Mouse (Mus musculus) thymus, adult 2 months (tissue): Measurements from ENCODE around the gene Hsd17b2.

Experiments used
- CTCF ChIP-seq: fragments of 200-500 bp; IDR thresholded peaks from 2 replicates; pipeline ENCODE4 v1.5.1; 2012; ENCODE audit warnings: mild to moderate bottlenecking, control low read depth, low read length, moderate library complexity, borderline replicate concordance; ENCODE audit not compliant: control insufficient read depth, poor library complexity, insufficient read depth; ENCODE audit errors: extremely low read depth
- POLR2A ChIP-seq: fragments of 200-500 bp; IDR thresholded peaks from 2 replicates; pipeline ENCODE4 v1.6.1; 2012; ENCODE audit warnings: mild to moderate bottlenecking, low read length, control low read depth, moderate library complexity; ENCODE audit not compliant: control insufficient read depth, poor library complexity, insufficient read depth; ENCODE audit errors: extremely low read depth

GRCm38 (mm10) chr8:117728234-117728633 is 26.5 kb downstream of the Hsd17b2 start:
- TF ChIP-seq CTCF (no peak), POLR2A (no peak)
